Mouse (Mus musculus) left cerebral cortex, adult 8-10 months (tissue): Measurements from ENCODE around the gene AA792892. TPM values are rescaled to one million over a fixed set of nuclear protein-coding genes. Genes with fewer than 3 reads are reported as not detected.
"Not testable (repeated sequence)": the region's sequence is repeated elsewhere in the genome, so short reads cannot be mapped to it uniquely, and the experiment has no call there.

Experiments used
- DNase-seq, 2 experiments: peaks; one replicate each; pipeline ENCODE4 v3.0.0; 2022; ENCODE audit warnings: low spot score in 2 of 2
- total RNA-seq, 4 experiments: library from RNA; stranded (reverse); gene quantifications; 2 replicates each; pipeline ENCODE4 v1.2.4; 2022

AA792892 gene
- total RNA-seq = not detected

GRCm38 (mm10) chr5:94339449-94339848 is at the start of gene AA792892:
TSS of gene AA792892 (plus strand) at chr5:94339749.
- DNase-seq = not testable (repeated sequence)

- DNase-seq = not testable (repeated sequence)
Measured at GRCm38 (mm10) chr5:94306696-94307095, 32.9 kb upstream of the AA792892 start, which contains the start of gene A430089I19Rik. TSS of gene A430089I19Rik (minus strand) at chr5:94306796.

- DNase-seq = not testable (repeated sequence)
Measured at GRCm38 (mm10) chr5:94314135-94314534, 25.4 kb upstream of the AA792892 start, which contains the start of gene Gm6502. TSS of gene Gm6502 (plus strand) at chr5:94314435.

Other genes with a start within 250 kb of the AA792892 start
- gene Gm3106, start 121.7 kb upstream of the AA792892 start, total RNA-seq = not detected
- gene A430089I19Rik, start 33.0 kb upstream of the AA792892 start, total RNA-seq = not detected
- not detected for gene Gm6502, start 25.3 kb upstream of the AA792892 start, total RNA-seq
- gene Gm7682, start 106.0 kb downstream of the AA792892 start, total RNA-seq = not detected
- gene Gm3139, start 186.5 kb downstream of the AA792892 start, total RNA-seq = not detected